Mouse (Mus musculus): ENCODE data around the gene Tescl. TPM values are rescaled to one million over a fixed set of nuclear protein-coding genes. Genes with fewer than 3 reads are reported as not detected.

The Tescl gene
- total RNA-seq, 2 experiments from 2014 or later: not detected

DNA sequence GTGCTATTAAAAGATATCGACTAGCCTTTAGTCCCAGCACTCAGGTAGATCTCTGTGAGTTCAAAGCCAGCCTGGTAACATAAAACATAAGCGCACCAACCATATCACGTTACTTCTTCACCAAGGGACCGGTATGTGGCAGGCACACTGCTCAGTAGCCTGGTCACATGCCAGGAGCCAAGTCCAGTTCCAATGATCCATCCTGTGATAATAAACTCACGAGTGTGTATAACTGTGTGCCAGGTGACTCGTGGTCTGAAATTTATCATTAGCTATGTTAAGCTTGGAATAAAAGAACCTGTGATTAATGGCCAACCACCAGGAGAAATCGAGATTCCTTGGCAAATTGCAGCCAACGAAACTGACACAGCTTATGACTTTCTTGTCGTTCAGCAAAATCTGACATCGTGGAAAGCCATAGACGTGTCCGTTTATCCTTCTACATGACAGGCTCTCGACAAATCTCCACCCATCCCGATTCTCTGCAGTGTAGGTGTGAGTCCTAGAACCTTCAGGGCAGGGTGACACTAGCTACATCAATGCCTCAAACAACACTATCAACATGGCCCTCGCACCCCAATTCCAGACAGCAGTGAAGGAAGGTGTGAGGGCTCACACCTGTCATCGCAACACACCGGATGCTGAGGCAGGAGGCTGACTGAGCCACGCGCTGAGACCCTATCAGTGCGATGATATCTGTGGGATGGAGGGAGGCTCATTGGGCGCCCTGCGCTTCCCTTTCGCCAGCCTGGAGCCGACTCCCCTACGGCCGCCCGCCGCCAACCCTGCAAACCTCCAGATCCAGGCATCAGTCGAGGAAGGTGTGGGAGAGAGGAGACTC, 17.8 kb downstream of the Tescl start:
- peak; percentile 58 for ATAC-seq (replicated peaks; ENCODE audit: poor library complexity, severe bottlenecking)

DNA sequence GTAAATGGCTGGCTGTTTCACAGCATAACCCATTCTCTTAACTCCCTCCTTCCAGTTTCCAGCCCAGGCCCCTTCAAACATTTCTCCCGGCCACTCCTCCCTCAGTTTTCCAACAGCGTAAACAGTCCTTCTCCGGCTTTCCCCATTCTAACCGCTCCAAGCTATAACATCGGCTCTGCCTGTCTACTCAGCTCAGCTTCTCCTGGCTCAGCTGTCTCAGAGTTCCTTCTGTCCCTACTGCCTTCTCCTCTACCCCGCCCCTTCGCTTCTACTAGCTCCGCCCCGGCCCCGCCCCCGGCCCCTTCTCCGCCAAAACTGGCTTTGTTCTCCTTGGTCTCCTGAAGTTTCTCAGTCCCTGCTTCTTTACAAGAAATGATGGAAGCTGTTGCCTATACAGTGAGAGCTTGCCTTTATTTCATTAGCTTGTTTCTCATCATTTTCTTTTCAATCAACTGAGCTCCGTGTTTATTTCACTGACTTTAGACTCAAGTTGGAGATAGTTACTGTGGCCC, 32.9 kb downstream of the Tescl start, which contains the start of gene Zfp61:
Gene Zfp61 (minus strand): TSS at position 462 of the 512 bp plus-strand sequence.
- peak; percentile 73 for ATAC-seq (replicated peaks; ENCODE audit: poor library complexity, severe bottlenecking)

DNA sequence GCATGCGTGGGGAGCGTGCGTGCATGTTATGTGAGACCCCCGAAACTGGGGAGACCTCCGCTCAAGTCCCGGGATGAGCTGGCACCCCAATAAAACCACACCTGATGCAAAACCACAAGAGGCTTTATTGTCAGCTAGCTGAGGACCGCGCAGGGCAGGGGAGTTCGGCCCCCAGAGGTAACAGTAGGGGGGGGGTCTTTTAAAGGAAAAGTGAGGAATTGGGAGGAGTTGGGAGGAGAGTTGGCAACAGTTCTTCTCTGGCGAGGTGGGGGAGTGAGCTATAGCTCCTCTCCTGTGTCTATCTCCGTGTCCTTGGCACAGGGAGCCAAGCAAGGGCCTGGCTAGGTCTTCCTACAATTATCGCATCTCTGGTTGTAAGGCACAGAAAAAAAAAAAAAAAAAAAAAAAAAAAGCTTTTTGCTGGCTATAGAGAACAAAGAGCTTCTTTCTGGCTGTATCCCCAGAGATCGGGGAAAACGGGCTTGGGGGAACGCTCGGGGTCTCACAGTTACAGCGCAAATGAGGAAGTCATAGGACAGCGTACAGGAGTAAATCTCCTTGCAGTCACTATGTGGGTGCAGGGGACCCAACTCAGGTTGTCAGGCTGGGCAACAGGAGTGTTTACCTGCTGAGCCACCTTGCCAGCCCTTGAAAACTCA, 33.8 kb downstream of the Tescl start:
- peak; percentile 36; the same call in 1 of the 2 replicates for ATAC-seq (replicated peaks; ENCODE audit: poor library complexity, severe bottlenecking)

DNA sequence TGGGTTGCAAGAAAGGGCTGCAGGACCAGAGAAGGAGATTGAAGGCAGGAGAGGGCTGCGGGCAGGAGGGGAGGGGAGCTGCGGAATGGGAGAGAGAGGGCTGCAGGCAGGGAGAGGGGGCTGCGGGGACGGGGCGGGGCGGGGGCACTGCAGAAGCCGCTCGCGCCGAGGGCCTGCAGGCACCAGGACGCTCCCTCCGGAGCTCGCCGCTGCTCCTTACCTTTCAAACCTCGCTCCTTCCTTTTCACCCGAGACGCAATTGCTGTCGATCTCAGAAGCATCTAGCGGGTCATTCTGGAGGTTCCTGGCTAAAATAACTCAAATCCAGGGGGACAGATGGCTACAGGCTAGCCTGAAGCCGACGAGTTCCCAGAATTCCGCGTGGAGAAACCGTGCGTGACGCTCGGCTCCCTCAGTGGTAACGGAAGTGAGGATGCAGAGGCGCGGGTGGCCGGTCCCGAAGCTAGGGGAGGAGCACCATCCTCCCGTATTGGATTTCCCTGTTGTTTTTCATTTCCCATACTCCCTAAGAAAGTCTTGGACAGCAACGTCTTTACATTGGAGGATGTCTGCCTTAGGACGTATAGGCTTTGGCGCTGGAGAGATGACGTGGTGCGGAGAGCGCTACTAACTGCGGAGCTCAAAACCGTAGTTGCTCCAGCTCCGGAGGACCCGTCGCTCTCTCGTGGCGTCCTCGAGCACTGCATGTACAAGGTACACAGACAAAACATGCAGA, 34.6 kb downstream of the Tescl start:
- peak; percentile 89 for ATAC-seq (replicated peaks; ENCODE audit: poor library complexity, severe bottlenecking)

DNA sequence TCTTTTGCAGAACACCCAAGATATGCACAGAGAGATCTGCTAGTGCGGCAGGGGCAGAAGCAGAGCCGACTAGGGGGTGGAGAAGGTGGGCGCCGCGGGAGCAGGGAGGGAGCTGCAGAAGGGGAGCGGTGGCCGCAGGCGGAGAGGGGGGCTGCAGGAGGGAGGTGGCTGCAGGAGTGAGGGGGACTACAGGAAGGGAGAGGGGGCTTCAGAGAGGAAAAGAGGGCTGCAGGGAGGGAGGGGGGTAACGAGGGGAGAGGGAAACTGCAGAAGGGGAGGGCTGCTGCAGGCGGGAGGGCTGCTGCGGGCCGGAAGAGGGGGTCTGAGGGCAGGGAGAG, 35.1 kb downstream of the Tescl start:
- no peak for ATAC-seq (replicated peaks; ENCODE audit: poor library complexity, severe bottlenecking)

DNA sequence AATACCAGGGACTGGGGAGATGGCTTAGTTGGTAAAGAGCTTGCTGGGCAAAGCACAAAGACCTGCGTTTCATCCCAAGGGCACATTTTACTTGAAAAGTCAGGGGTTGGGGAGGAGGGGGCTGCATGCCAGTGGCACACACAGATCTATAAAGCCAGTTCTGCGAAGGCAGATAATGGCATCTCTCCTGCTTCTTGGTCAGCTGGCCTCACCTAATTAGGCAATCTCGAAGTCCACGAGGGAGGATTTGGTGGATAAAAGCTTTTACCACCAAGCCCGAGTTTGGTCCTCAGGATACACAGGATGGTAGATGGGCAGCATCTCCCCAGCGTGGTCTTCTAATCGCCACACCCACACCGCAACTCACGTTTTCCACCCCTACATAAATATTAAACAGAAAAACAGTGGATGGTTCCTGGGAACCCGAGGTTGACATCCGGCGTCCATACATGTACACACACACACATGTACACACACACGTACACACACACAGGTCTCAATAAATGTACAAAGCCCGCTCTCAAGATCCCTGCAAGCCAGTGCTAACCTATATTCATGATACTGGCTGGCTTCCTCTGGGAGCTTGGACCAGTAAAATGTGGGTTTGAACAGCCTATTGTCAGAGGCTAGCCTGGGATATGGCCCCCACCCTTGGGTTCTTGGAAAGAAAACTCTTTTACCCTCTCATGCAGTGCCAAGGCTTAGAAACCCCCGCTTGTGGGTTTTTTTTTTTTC, 36.2 kb downstream of the Tescl start:
- no peak for ATAC-seq (replicated peaks; ENCODE audit: poor library complexity, severe bottlenecking)

DNA sequence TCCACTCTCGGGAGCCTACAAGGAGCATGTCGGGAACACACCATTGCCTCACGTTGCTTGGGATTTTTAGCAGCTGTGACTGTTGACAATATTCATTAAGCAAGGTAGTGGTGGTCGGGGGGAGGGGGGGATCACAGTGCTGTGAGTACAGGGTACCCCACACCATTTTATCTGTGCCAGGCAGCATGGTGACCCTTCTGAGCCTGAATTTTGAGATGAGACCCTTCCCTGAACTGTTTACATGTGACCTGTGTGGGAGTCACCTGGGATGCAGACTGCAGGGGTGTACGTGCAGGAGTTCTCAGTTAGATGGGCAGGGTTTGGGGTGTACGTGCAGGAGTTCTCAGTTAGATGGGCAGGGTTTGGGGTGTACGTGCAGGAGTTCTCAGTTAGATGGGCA, 37.4 kb downstream of the Tescl start:
- no peak for ATAC-seq (replicated peaks; ENCODE audit: poor library complexity, severe bottlenecking)

DNA sequence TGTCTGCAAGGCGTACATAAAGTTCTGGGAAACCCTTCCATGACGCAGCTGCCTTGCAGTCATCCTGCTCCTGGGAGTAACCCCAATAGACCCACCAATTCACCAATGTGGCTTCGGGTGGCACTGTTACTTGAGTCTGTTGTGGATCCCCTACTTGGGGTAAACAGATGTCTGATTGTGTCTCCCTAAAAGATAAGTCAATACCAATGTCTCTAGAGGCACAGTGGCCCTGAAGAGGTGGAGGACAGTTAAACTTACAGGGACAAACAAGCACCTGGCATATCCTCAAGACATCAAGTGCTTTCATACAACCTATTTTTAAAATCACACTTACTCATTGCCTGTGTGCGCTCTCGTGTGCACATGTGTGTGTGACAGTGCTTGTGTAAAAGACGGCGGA, 38.4 kb downstream of the Tescl start:
- no peak for ATAC-seq (replicated peaks; ENCODE audit: poor library complexity, severe bottlenecking)

DNA sequence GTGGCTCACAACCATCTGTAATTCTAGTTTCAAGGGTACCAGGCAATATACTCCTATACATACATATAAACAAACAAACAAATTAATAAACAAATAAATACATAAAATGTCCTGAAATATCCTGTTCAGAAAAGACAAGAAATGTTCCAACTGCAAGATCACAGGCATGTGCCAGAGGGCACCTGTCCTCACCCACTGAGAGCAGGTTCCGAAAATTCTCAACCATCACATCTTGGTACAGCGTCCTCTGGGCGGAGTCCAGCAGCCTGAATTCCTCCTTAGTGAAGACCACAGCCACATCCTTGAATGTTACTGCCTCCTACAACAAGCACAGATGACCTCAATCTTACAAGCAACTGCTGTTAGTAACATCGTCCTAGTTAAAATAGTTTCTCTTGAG, 39.0 kb downstream of the Tescl start:
- no peak for ATAC-seq (replicated peaks; ENCODE audit: poor library complexity, severe bottlenecking)

DNA sequence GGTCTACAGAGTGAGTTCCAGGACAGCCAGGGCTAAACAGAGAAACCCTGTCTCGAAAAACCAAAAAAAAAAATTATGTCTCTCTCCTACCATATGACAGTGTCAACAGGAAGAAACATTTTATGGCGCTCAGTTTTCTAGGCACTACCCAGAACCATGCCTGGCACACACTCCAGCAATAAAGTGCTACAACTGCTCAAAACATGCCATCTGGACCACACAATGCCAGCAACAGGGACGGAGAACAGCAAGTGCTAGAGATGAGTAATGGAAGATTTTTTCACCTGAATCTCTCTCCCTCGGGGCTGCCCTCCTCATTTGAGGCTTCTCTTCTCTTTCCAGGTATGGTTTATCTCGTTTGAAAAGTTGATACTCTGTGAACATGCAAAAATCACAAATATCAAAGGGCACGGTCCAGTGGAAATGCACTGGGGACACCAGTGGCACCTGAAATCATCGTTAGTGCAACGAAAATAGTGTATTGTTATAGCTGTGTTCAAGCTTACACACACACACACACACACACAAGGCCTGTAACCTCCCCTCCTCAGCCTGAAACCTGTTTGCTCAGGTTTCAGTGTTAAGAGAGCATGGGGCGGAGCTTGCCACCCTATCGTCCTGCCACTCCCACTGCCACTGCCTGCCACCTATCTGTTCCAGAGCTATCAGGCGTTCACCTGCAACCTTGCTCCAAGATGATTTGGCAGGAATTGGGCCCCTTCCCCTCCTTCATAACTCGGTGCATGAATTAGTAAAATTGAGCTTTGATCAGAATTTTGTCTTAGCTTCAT, 40.5 kb downstream of the Tescl start:
- ATAC-seq (replicated peaks; ENCODE audit: poor library complexity, severe bottlenecking): no peak

DNA sequence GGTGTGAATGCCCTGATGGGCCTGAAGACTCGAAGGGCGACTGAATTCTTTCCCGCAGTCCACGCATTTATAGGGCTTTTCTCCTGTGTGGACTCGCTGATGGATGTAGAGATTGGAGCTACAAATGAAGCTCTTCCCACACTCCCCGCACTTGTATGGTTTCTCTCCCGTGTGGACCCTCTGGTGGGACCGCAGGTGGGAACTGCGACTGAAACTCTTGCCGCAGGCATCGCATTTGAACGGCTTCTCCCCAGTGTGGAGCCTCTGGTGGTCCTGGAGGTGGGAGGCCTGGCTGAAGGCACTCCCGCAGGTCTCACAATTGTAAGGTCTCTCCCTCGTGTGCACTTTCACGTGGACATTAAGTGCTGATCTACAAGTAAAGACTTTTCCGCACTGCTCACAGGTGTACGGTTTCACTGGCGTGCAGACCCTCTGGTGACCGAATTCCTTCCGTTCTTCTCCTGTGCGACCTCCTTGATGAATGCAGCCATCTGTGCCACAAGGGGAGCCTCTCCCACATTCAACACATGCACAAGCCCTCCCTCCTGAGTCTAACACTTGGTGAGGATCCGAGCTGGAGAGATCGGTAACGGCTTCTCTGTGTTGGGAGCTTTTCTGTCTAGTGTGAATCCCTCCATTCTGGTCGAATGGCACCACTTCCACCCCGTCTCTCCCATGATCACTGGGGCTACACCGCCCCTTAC, 42.2 kb downstream of the Tescl start:
- no peak for ATAC-seq (replicated peaks; ENCODE audit: poor library complexity, severe bottlenecking)

DNA sequence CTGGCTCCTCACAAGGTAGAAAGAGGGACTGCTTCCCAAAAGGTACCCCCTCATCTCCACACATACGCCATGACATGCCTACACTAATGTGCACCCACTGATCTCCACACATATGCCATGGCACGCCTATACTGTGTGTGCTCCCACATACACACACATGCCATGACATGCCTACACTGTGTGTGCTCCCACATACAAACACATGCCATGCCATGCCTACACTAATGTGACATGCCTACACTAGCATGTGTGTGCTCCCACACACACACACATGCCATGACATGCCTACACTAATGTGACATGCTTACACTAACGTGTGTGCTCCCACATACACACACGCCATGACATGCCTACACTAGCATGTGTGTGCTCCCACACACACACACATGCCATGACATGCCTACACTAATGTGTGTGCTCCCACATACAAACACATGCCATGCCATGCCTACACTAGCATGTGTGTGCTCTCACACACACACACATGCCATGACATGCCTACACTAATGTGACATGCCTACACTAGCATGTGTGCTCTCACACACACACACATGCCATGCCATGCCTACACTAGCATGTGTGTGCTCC, 43.5 kb downstream of the Tescl start:
- no peak for ATAC-seq (replicated peaks; ENCODE audit: poor library complexity, severe bottlenecking)

DNA sequence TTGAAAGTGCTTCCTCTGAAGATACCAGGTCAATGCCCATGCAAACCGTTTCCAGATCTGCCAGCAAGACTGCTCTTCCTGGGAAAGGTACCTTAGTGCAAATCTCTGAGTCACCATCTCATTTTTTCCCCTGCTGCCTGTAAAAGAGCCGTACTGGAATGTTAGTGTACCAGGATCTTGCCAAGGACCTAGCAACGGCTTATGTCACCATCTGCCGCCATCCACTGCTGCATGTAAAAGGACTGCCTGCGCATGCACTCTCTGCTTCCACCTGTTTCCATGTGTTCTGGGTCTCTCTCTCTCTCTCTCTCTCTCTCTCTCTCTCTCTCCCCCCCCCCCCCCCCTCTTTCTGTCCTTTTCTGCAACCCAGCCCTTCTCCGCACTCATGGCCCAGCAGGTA, 45.2 kb downstream of the Tescl start:
- no peak for ATAC-seq (replicated peaks; ENCODE audit: poor library complexity, severe bottlenecking)

DNA sequence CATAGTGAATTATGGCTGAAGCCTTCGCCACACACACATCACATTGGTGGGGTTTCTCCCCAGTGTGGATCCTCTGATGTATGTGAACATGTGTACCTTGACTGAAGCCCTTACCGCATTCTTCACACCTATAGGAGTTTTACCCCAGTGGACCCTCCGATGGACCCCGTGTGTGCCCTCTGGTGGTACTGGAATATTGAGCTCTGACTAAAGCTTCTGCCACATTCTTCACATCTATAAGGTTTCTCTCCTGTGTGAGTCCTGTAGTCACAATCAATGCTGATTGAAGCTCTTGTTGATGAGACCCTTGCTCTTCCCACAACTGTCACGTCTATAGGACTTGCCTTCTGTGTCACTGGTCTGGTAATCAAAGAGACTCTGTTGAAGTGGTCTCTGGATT, 46.1 kb downstream of the Tescl start:
- no peak for ATAC-seq (replicated peaks; ENCODE audit: poor library complexity, severe bottlenecking)

DNA sequence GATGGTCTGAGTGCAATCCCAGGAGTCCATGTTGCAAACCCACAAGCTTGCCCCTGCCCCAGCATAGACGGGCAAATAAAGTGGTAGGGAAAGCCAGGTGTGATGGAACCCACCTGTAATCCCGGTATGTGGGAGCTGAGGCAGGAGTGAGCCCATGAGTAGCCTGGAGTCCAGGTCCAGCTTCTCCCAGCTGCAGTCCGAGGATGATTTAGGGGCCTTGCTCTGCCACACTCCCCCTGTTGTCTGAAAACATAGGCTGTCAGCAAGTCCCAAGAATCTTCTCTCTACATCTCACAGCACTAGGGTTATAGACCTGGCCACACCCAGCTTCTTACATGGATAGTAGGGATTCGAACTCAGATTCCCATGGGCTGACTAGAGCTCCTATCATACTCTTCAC, 46.8 kb downstream of the Tescl start:
- ATAC-seq (replicated peaks; ENCODE audit: poor library complexity, severe bottlenecking): no peak

DNA sequence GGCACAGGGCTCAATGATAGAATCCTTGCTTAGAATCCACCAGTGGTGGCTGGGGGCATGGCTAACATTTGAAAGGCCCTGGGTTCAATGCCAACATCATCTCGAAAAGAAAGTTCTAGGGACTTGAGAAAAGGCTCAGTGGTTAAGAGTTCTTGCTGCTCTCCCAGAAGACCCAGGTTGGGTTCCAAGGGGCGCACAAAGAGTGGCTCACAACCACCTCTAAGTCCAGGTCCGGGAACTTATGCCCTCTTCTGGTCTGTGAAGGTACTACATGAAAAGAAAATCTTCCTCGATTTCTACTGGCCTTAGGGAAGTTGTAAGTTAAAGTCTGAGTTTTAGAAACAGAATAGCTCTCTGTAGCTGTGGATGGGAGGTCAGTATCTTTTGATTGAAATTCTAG, 47.6 kb downstream of the Tescl start:
- ATAC-seq (replicated peaks; ENCODE audit: poor library complexity, severe bottlenecking): peak; percentile 42

All from granulocyte monocyte progenitor cell, adult 5-6 weeks (primary cell).